Mouse (Mus musculus) forebrain, embryonic 16.5 days (tissue): ENCODE data around the gene Tent5c. TPM values are rescaled to one million over a fixed set of nuclear protein-coding genes. Genes with fewer than 3 reads are reported as not detected.
A peak's percentile ranks its signal among the peaks of the same experiment; 100 is the strongest.

ENCODE experiments used
- ATAC-seq: fragments of 200-750 bp; cut with Nextera tagmentation; 2 replicates; pipeline ENCODE4 v1.8.0; 2017; ENCODE audit warnings: mild to moderate bottlenecking, moderate library complexity
- H3K27ac ChIP-seq: fragments of 300-500 bp; sonication (generic); 2 replicates; pipeline ENCODE4 v1.5.1; 2014; ENCODE audit warnings: low read length, control low read depth
- H3K27me3 ChIP-seq: fragments of 300-500 bp; sonication (generic); replicated peaks from 2 replicates; pipeline ENCODE4 v1.6.1; 2014; ENCODE audit warnings: low read length; ENCODE audit not compliant: control insufficient read depth, insufficient read depth
- H3K36me3 ChIP-seq: fragments of 300-500 bp; sonication (generic); 2 replicates; pipeline ENCODE4 v1.6.1; 2014; ENCODE audit not compliant: control insufficient read depth, insufficient read depth
- H3K4me1 ChIP-seq: fragments of 300-500 bp; sonication (generic); replicated peaks from 2 replicates; pipeline ENCODE4 v1.6.1; 2014; ENCODE audit warnings: low read length; ENCODE audit not compliant: control insufficient read depth, insufficient read depth
- H3K4me2 ChIP-seq: fragments of 300-500 bp; sonication (generic); 2 replicates; pipeline ENCODE4 v1.6.1; 2014; ENCODE audit warnings: mild to moderate bottlenecking, low read length, control low read depth
- H3K4me3 ChIP-seq: fragments of 300-500 bp; sonication (generic); replicated peaks from 2 replicates; pipeline ENCODE4 v1.5.1; 2014; ENCODE audit warnings: mild to moderate bottlenecking, low read length, control low read depth
- H3K9ac ChIP-seq: fragments of 300-500 bp; sonication (generic); replicated peaks from 2 replicates; pipeline ENCODE4 v1.6.1; 2014; ENCODE audit warnings: low read depth, low read length, control low read depth
- H3K9me3 ChIP-seq: fragments of 300-500 bp; sonication (generic); 2 replicates; pipeline ENCODE4 v1.6.1; 2016; ENCODE audit warnings: low read length; ENCODE audit not compliant: control insufficient read depth
- WGBS: fragments of 180-500 bp; shearing (Covaris S2); extraction: QIAGEN DNeasy Blood & Tissue Kit; methylation state at CpG from one replicate; pipeline ENCODE4 v1.1.7; 2014; 5-methylcytosine and 5-hydroxymethylcytosine counted together
- polyA plus RNA-seq: library from polyadenylated mRNA; unstranded; fragments of >200 nt; fragmentation: Nextera tagmentation; extraction: Ambion mirVana; gene quantifications from 2 replicates; pipeline ENCODE4 v1.2.1, GENCODE M21; 2015

Gene Tent5c
- polyA plus RNA-seq, 1 experiment from 2014 or later = 3.5 TPM

GRCm38 (mm10) chr3:100474950-100475472 is 14.1 kb downstream of the Tent5c start:
- 41% methylated on average over 8 of the region's 8 CpGs for WGBS
- Histone ChIP-seq H3K9me3 (no peaks in the 10 kb centered on the region), H3K27me3 (no peaks in the 10 kb centered on the region), H3K27ac (no peak overlapping the region), H3K4me3 (no peak overlapping the region), H3K4me1 (no peaks in the 10 kb centered on the region), H3K9ac (no peak overlapping the region), H3K36me3 (no peaks in the 10 kb centered on the region), H3K4me2 (no peak overlapping the region)
- ATAC-seq = no peak

DNA sequence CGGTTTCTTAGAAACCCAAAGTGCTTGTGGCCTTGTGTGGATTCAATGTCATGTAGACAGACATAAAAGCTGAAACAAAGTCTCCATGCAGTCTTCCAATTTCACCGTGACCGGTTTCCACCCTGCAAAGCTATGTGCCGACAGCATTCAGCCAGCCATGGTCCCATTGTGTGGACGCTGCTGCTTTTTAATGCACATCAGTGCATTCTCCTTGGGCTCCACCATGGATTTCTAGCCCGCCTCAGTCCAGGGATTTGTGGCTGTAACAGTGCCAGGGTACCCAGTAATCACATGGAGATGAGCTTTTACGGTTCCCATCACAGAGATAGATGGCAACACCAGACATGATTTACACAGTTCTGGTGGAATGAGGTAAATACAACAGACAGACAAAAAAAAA is 14.6 kb downstream of the Tent5c start:
- Histone ChIP-seq H3K4me3 (no peak overlapping the region), H3K27ac (no peak overlapping the region), H3K27me3 (no peaks in the 10 kb centered on the region), H3K9ac (no peak overlapping the region), H3K9me3 (no peaks in the 10 kb centered on the region), H3K36me3 (no peaks in the 10 kb centered on the region), H3K4me1 (no peaks in the 10 kb centered on the region), H3K4me2 (no peak overlapping the region)
- WGBS = 43% methylated on average over 7 of the region's 7 CpGs
- ATAC-seq = no peak

GRCm38 (mm10) chr3:100473146-100473545 is 16.0 kb downstream of the Tent5c start:
- Histone ChIP-seq H3K4me1 (no peaks in the 10 kb centered on the region), H3K9ac (no peak overlapping the region), H3K9me3 (no peaks in the 10 kb centered on the region), H3K4me3 (no peak overlapping the region), H3K27ac (no peak overlapping the region), H3K4me2 (no peak overlapping the region), H3K36me3 (no peaks in the 10 kb centered on the region), H3K27me3 (no peaks in the 10 kb centered on the region)
- WGBS = 95% methylated on average over 21 of the region's 21 CpGs
- ATAC-seq = no peak

GRCm38 (mm10) chr3:100470902-100471301 is 18.2 kb downstream of the Tent5c start:
- Histone ChIP-seq H3K27me3 (no peaks in the 10 kb centered on the region), H3K9me3 (no peaks in the 10 kb centered on the region), H3K36me3 (no peaks in the 10 kb centered on the region), H3K4me3 (no peak overlapping the region), H3K27ac (no peak overlapping the region), H3K9ac (no peak overlapping the region), H3K4me2 (no peak overlapping the region), H3K4me1 (no peaks in the 10 kb centered on the region)
- 74% methylated on average over 3 of the region's 3 CpGs for WGBS
- ATAC-seq = no peak

DNA sequence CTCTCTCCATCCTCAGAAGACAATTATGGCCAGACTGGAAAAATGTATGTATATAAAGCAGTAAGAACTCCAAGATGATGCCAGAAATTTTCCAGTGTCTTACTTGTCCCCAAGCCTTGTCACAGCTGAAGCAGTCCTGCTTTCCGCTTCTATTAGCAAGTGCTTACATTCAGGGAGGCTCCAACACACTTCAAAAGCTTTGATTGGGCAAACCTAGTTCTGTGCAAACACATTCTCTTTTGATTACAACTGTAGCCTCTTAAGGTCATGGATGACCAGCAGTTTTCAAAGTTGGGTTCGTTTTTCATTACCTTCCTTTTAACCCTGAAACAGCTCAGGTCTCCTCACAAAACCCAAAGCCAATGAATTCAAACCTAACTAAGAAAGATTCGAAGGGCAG is 19.0 kb downstream of the Tent5c start:
- 92% methylated on average over 3 of the region's 3 CpGs for WGBS
- Histone ChIP-seq H3K27me3 (no peaks in the 10 kb centered on the region), H3K4me3 (no peak overlapping the region), H3K9me3 (no peaks in the 10 kb centered on the region), H3K4me1 (no peaks in the 10 kb centered on the region), H3K9ac (no peak overlapping the region), H3K36me3 (no peaks in the 10 kb centered on the region), H3K27ac (no peak overlapping the region), H3K4me2 (no peak overlapping the region)
- ATAC-seq = no peak

GRCm38 (mm10) chr3:100466551-100466950 is 22.6 kb downstream of the Tent5c start:
- Histone ChIP-seq H3K36me3 (no peaks in the 10 kb centered on the region), H3K27me3 (no peaks in the 10 kb centered on the region), H3K4me1 (peaks cover 7% of the 10 kb centered on the region; the same call in 1 of the 2 replicates), H3K9ac (no peak overlapping the region), H3K9me3 (no peaks in the 10 kb centered on the region), H3K4me2 (no peak overlapping the region), H3K27ac (no peak overlapping the region), H3K4me3 (no peak overlapping the region)
- 85% methylated on average over 4 of the region's 4 CpGs for whole genome bisulfite sequencing
- ATAC-seq = no peak

DNA sequence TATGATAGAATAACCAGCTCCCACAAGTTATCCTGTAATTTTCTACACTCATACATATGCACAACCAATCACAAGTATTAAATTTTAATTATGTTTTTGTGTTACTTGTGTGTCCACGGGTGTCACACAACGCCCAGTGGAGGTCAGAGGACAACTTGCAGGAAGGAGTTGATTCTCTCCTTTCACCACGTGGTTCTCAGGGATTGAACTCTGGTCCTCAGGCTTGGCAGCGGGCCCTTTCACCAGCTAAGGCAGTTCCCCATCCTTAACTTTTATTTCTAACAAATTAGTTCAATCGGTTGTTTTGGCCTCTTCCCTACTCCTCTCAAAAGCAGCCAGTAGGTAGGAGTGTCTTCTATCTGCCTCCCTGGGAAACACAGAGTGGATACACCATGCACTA is 24.5 kb downstream of the Tent5c start:
- H3K27ac ChIP-seq = no peak overlapping the region
- peaks cover 7% of the 10 kb centered on the region; the same call in 1 of the 2 replicates for H3K4me1 ChIP-seq
- H3K4me3 ChIP-seq = no peak overlapping the region
- no peaks in the 10 kb centered on the region for H3K36me3 ChIP-seq
- H3K4me2 ChIP-seq = no peak overlapping the region
- 93% methylated on average over 5 of the region's 5 CpGs for WGBS
- ATAC-seq = no peak
- H3K9ac ChIP-seq = no peak overlapping the region
- no peaks in the 10 kb centered on the region for H3K9me3 ChIP-seq
- H3K27me3 ChIP-seq = no peaks in the 10 kb centered on the region

DNA sequence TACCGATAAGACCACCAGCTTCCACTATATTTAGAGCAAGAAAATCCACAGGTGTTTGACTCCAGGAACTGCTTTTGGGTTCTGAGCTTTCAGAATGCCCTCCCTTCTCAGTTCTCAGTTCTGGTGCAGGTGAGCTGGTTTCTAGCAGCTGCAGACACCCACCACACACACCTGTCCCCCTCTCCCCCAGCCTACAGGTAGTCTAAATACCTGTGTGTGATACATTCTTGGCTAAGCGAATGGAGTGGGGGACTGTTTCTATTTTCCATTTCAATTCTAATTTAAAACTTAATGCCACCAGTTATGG is 25.2 kb downstream of the Tent5c start:
- H3K36me3 ChIP-seq = no peaks in the 10 kb centered on the region
- H3K27ac ChIP-seq = no peak overlapping the region
- peaks cover 7% of the 10 kb centered on the region; the same call in 1 of the 2 replicates for H3K4me1 ChIP-seq
- H3K9ac ChIP-seq = no peak overlapping the region
- no peaks in the 10 kb centered on the region for H3K9me3 ChIP-seq
- WGBS = 73% methylated on average over 2 of the region's 2 CpGs
- ATAC-seq = no peak
- no peak overlapping the region for H3K4me2 ChIP-seq
- no peak overlapping the region for H3K4me3 ChIP-seq
- H3K27me3 ChIP-seq = no peaks in the 10 kb centered on the region

GRCm38 (mm10) chr3:100463160-100463958 is 25.8 kb downstream of the Tent5c start:
- Histone ChIP-seq H3K4me3 (no peak overlapping the region), H3K36me3 (no peaks in the 10 kb centered on the region), H3K4me1 (peaks cover 7% of the 10 kb centered on the region; the same call in 1 of the 2 replicates), H3K27me3 (no peaks in the 10 kb centered on the region), H3K9me3 (no peaks in the 10 kb centered on the region), H3K27ac (no peak overlapping the region), H3K9ac (no peak overlapping the region), H3K4me2 (no peak overlapping the region)
- ATAC-seq = 0 out of 2 replicates have a peak, but pooled peaks have one; percentile 31
- 31% methylated on average over 12 of the region's 12 CpGs for WGBS
